Mouse (Mus musculus) c-Kit-positive CD71-positive TER-119-negative erythroid progenitor cells, embryonic 14.5 days (primary cell): ENCODE measurements at regions not wholly inside any gene's neighbourhood (a gene's known extent, or its start where the extent isn't known, plus 50 kb on each side); places are given as distances from the start of the nearest gene placed in this dataset.
"Not testable (repeated sequence)": the region's sequence is repeated elsewhere in the genome, so short reads cannot be mapped to it uniquely, and the experiment has no call there.

ENCODE experiments used
- DNase-seq: peaks from one replicate; pipeline ENCODE4 v3.0.0-alpha.2; 2013; ENCODE audit warnings: low read depth

DNA sequence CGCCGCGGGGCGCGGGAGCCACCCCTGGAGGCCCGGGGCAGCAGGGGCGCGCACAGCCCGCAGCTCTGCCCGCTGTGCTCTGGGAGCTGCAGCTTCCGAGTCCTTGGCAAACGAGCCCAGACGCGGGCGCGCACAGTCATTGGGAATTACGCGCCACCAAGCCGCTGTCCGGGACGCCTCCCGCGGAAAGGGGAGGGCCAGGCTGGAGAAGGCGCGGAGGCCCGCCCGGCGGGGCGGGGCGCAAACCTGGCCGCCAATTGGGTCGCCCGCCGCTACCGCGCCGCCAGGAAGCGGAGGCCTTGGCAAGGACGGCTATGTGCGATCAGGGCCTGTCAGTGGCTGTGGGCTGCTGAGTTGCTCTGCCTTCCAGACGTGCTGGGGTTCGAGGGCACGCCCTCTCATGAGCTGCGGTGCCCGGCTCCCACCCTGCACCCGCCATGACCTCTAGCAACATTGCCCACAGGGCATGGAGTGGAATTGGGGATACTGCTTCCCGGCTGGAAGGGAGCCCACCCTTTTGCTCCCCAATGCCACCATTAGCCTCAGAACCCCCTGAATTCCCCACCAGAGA lies 739.1 kb upstream of the Ywhaq start:
- peak; percentile 1 for DNase-seq

DNA sequence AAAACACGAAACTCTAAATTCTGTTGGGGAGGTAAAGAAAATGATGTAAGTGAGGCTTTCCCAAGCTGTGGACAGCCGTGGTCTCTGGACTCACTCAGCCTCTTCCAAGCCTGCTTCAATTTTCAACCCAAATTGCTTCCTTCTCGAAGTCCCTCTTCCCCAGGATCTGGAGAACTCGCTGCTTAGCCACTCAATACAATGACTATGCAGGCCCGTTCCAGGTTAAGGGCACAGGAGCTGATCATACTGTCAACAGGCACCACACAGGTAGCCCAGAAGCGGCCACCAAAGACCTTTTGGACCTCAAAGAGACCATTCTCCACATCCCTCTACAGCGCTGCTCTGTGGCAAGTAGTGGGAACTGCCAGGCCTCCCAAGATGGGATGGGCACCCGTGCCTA lies 737.9 kb upstream of the Ywhaq start:
- DNase-seq = not testable (repeated sequence)
